Mouse (Mus musculus) retina, postnatal 1 day (tissue): ENCODE data around the gene Invs.
A peak's percentile ranks its signal among the peaks of the same experiment; 100 is the strongest.

ENCODE experiments used
- DNase-seq: peaks from one replicate; pipeline ENCODE4 v3.0.0-alpha.2; 2012

The Invs gene

DNA sequence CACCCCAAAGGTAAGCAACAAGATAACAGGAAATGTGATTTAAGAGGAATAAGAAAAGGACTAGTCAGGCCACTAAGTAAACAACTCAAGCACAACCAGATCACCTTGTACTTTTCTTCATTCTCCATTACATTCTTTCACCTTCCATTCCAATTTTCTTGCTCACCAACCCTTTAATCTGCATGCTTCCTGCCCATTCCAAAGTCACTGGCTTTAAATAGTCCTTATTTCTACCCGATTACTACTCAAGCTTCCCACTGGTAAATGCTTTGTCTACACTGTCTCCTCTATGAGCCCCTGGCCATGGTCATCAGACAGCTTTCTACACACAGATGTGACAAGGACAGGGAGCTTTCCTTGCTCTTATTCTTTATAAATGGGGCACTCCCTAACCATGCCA, 191.4 kb downstream of the Invs start:
- DNase-seq: peak; percentile 12

- DNase-seq: peak; percentile 18
Observed at GRCm38 (mm10) chr4:48472052-48472791, 192.7 kb downstream of the Invs start.

- DNase-seq: peak; percentile 95
Observed at GRCm38 (mm10) chr4:48472792-48473650, 193.5 kb downstream of the Invs start, which contains the start of gene Tex10. TSS of gene Tex10 (minus strand) at chr4:48473459.

- no peak for DNase-seq
Observed at GRCm38 (mm10) chr4:48473651-48474011, 194.1 kb downstream of the Invs start.

- DNase-seq: peak; percentile 30
Observed at GRCm38 (mm10) chr4:48481287-48481686, 201.7 kb downstream of the Invs start.
